Comparison of ENCODE assay signal across 13 mouse cellular contexts in the genomic region with DNA sequence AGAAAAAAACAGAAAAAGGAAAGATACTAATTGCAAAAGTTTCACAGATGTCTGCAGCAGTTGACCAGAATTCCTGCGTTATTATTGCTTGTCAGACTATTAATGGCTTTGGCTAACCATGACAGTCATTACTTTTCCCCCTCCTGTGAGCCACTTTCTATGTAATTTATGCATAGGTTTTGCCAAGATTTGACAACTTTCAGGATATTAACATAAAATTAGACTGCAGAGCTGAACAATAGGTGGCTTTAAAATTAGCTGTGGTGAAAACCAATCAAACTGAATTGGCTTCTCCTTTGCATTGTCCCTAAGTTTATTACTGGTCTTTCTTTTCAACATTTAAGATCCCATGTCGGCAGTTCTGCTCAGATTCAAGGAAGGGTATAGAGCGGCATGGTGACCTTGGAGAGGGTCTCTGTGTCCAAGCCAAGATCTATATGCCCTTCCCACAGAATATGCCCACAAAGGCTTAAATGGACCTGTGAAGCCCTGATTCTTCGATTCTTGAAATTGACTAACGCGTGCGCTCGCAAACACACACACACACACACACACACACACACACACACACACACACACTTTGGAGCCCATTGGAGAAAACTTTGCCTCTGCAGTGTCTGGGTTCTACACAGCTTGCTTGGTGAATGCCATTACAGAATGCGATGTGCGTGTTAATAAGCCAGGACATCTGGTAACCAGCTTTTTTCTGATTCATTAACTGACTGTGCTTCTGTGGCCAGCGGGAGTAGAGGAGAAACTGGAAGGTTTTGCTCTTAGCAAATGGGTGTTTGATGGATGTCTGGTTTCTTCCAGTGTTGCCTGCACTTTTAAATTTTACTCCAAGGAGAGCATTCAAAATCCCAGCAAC.
DNase-seq lines count a peak whose midpoint lies in the region; ATAC-seq lines count a peak whose summit lies in the region.
"Had no signal": no experiment of that assay in that cellular context is flagged by ENCODE, and none has a peak within 500 bp of the region (broad histone marks: within the 10 kb centered on the region; RNA-seq: fewer than 3 reads in every experiment).

No protein-coding gene starts in this region.

- no peaks in the 10 kb centered on the region for H3K9me3 ChIP-seq in hindbrain, embryonic 14.5 days (ENCODE audit: control insufficient read depth, low read length)
- H3K9me3 ChIP-seq in hindbrain, embryonic 10.5 days: no peaks in the 10 kb centered on the region
- no peaks in the 10 kb centered on the region for H3K9me3 ChIP-seq in limb, embryonic 13.5 days

- H3K4me1 ChIP-seq in hindbrain, embryonic 14.5 days (replicated peaks; ENCODE audit: control insufficient read depth, insufficient read depth, low read length): peaks cover 12% of the 10 kb centered on the region; the same call in 1 of the 2 replicates
- H3K4me1 ChIP-seq in hindbrain, embryonic 10.5 days (replicated peaks): 0 out of 2 replicates have a peak, but pooled peaks cover 4% of the 10 kb centered on the region
- peaks cover 20% of the 10 kb centered on the region for H3K4me1 ChIP-seq in limb, embryonic 13.5 days

- DNase-seq in hindbrain, embryonic 14.5 days (ENCODE audit: low spot score): peak; percentile 71
- no peak for DNase-seq in hindbrain, embryonic 10.5 days (ENCODE audit: low spot score)
- DNase-seq in right cerebral cortex, postnatal 10 days (ENCODE audit: low spot score in 2 of 2): peak; percentile 22 to 28
- DNase-seq in right cerebral cortex, adult 18-20 months: no peak
- no peak for DNase-seq in adrenal gland, adult 18-20 months (ENCODE audit: low spot score in 2 of 2)
- no peak for DNase-seq in adrenal gland, postnatal 14 days
- DNase-seq: adrenal gland, adult 2 months; heart, adult 2 months; kidney, postnatal 14 days had no signal

- peak; percentile 67 for ATAC-seq in hindbrain, embryonic 14.5 days (ENCODE audit: low FRiP score)
- ATAC-seq in limb, embryonic 13.5 days (ENCODE audit: low FRiP score, low read depth): 0 out of 2 replicates have a peak, but pooled peaks have one; percentile 51
- ATAC-seq: CD4-positive, CD25-positive, alpha-beta regulatory T cell, adult 4 months had no signal

- no peak overlapping the region for H3K4me3 ChIP-seq in hindbrain, embryonic 14.5 days (replicated peaks; ENCODE audit: low read length)
- no peak overlapping the region for H3K4me3 ChIP-seq in hindbrain, embryonic 10.5 days
- H3K4me3 ChIP-seq in limb, embryonic 13.5 days: no peak overlapping the region
- H3K4me3 ChIP-seq: heart, adult 2 months had no signal

- no peak overlapping the region for H3K4me2 ChIP-seq in hindbrain, embryonic 14.5 days (replicated peaks)
- peak overlapping the region; percentile 30; the same call in 1 of the 2 replicates for H3K4me2 ChIP-seq in limb, embryonic 13.5 days (replicated peaks)

- H3K9ac ChIP-seq in hindbrain, embryonic 14.5 days: no peak overlapping the region
- no peak overlapping the region for H3K9ac ChIP-seq in limb, embryonic 13.5 days
- H3K9ac ChIP-seq: liver, embryonic 14.5 days had no signal

- no peaks in the 10 kb centered on the region for H3K36me3 ChIP-seq in hindbrain, embryonic 14.5 days (replicated peaks; ENCODE audit: control insufficient read depth, insufficient read depth)
- no peaks in the 10 kb centered on the region for H3K36me3 ChIP-seq in hindbrain, embryonic 10.5 days
- no peaks in the 10 kb centered on the region for H3K36me3 ChIP-seq in limb, embryonic 13.5 days

- H3K27ac ChIP-seq in hindbrain, embryonic 14.5 days: no peak overlapping the region
- no peak overlapping the region for H3K27ac ChIP-seq in hindbrain, embryonic 10.5 days
- no peak overlapping the region for H3K27ac ChIP-seq in limb, embryonic 13.5 days
- H3K27ac ChIP-seq: heart, adult 2 months; liver, embryonic 14.5 days; stomach, postnatal 0 days had no signal

- 58% methylated on average over 11 of the region's 11 CpGs for WGBS in hindbrain, embryonic 14.5 days
- WGBS in hindbrain, embryonic 10.5 days: 91% methylated on average over 11 of the region's 11 CpGs
- 38% methylated on average over 11 of the region's 11 CpGs for WGBS in limb, embryonic 13.5 days

- H3K27me3 ChIP-seq in hindbrain, embryonic 14.5 days (ENCODE audit: control insufficient read depth, insufficient read depth, low read length): no peaks in the 10 kb centered on the region
- no peaks in the 10 kb centered on the region for H3K27me3 ChIP-seq in hindbrain, embryonic 10.5 days (ENCODE audit: insufficient read depth, poor library complexity, severe bottlenecking)
- H3K27me3 ChIP-seq in limb, embryonic 13.5 days: no peaks in the 10 kb centered on the region

Comparison
In these comparisons a context has a peak if more than half of its experiments do, and no peak if none do; other contexts are left out.
1. DNase-seq: peak in hindbrain, embryonic 14.5 days (single experiment) and right cerebral cortex, postnatal 10 days (2 of 2); none in hindbrain, embryonic 10.5 days (single experiment), right cerebral cortex, adult 18-20 months (single experiment), adrenal gland, adult 18-20 months (0 of 2) and adrenal gland, postnatal 14 days (single experiment).